Comparison of ENCODE assay signal across 8 mouse cellular contexts in genomic region chr2:70661715-70662495, GRCm38 (mm10). TPM values are rescaled to one million over a fixed set of nuclear protein-coding genes. Genes with fewer than 3 reads are reported as not detected.
DNase-seq lines count a peak whose midpoint lies in the region; ATAC-seq and TF ChIP-seq lines count a peak whose summit lies in the region.

Gene Gm26558, minus strand, starts transcription at chr2:70662108.

- peak; percentile 18 for DNase-seq in gastrocnemius, adult 2 months
- DNase-seq in gastrocnemius, postnatal 14 days, result no peak
- peak; percentile 15 for DNase-seq in urinary bladder, postnatal 14 days (ENCODE audit: low spot score)
- DNase-seq in urinary bladder, postnatal 36 days (ENCODE audit: low spot score in 2 of 2), result no peak
- peak; percentile 20 to 56 for DNase-seq in kidney, postnatal 25 days
- DNase-seq in midbrain, embryonic 10.5 days (ENCODE audit: low spot score), result no peak
- DNase-seq in right cerebral cortex, postnatal 14 days, result no peak

- peak within 1 kb of the TSS; percentile 92 for H3K9ac ChIP-seq in forebrain, embryonic 13.5 days

- peak; percentile 81; the same call in 1 of the 2 replicates for ATAC-seq in forebrain, embryonic 13.5 days

- intact Hi-C loops in gastrocnemius, adult 2 months (cut with DNase I), result no loop called here
- intact Hi-C loops in gastrocnemius, postnatal 14 days (cut with DNase I; ENCODE audit: low total_unique reads), result no loop called here

- peak within 1 kb of the TSS; percentile 84 for H3K4me2 ChIP-seq in forebrain, embryonic 13.5 days

- H3K9me3 ChIP-seq in forebrain, embryonic 13.5 days (replicated peaks), result no peaks in the 10 kb centered on the region
- no peaks in the 10 kb centered on the region for H3K9me3 ChIP-seq in midbrain, embryonic 10.5 days (replicated peaks)

- H3K27me3 ChIP-seq in forebrain, embryonic 13.5 days, result no peaks in the 10 kb centered on the region
- no peaks in the 10 kb centered on the region for H3K27me3 ChIP-seq in midbrain, embryonic 10.5 days (ENCODE audit: low read depth, poor library complexity, severe bottlenecking)

- H3K36me3 ChIP-seq in forebrain, embryonic 13.5 days (ENCODE audit: poor library complexity, severe bottlenecking), result no peaks in the 10 kb centered on the region
- peaks cover 14% of the 10 kb centered on the region for H3K36me3 ChIP-seq in midbrain, embryonic 10.5 days

- peak within 1 kb of the TSS; percentile 95 for H3K27ac ChIP-seq in gastrocnemius, adult 2 months
- H3K27ac ChIP-seq in forebrain, embryonic 13.5 days, result peak within 1 kb of the TSS; percentile 84
- H3K27ac ChIP-seq in midbrain, embryonic 10.5 days (replicated peaks), result peak within 1 kb of the TSS; percentile 93

- WGBS in forebrain, embryonic 13.5 days, result under 1% methylated on average over 53 of the region's 54 CpGs
- WGBS in midbrain, embryonic 10.5 days, result under 1% methylated on average over 54 of the region's 54 CpGs

- no peak for TF ChIP-seq CTCF in gastrocnemius, adult 2 months (IDR thresholded peaks at IDR 0.05)

- H3K4me1 ChIP-seq in forebrain, embryonic 13.5 days, result peaks cover 18% of the 10 kb centered on the region
- H3K4me1 ChIP-seq in midbrain, embryonic 10.5 days, result peaks cover 23% of the 10 kb centered on the region

- H3K4me3 ChIP-seq in gastrocnemius, adult 2 months, result peak within 1 kb of the TSS; percentile 77
- peak within 1 kb of the TSS; percentile 91 for H3K4me3 ChIP-seq in forebrain, embryonic 13.5 days
- peak within 1 kb of the TSS; percentile 92 for H3K4me3 ChIP-seq in midbrain, embryonic 10.5 days

RNA-seq across cellular contexts. Expression of gene Gm26558, which starts in this region (rescaled TPM):
- total RNA-seq in gastrocnemius, adult 2 months (2021), result not detected
- total RNA-seq in gastrocnemius, postnatal 14 days (2021), result under 1 TPM in 1 of 2 experiments, not detected in 1; 0.27 TPM
- polyA plus RNA-seq in forebrain, embryonic 13.5 days (2015; fragmentation: Nextera tagmentation; extraction: Ambion mirVana), result 2.9 and 3.2 TPM in 2 replicates
- polyA plus RNA-seq in midbrain, embryonic 10.5 days (2016; fragmentation: Nextera tagmentation; extraction: Ambion mirVana), result 3.0 and 3.4 TPM in 2 replicates

Comparison
In these comparisons a context has a peak if more than half of its experiments do, and no peak if none do; other contexts are left out.
1. DNase-seq: peak in urinary bladder, postnatal 14 days (single experiment) and kidney, postnatal 25 days (2 of 2); none in gastrocnemius, postnatal 14 days (single experiment), urinary bladder, postnatal 36 days (0 of 2), midbrain, embryonic 10.5 days (single experiment) and right cerebral cortex, postnatal 14 days (single experiment).
2. Peak in DNase-seq, H3K4me3 ChIP-seq and H3K27ac ChIP-seq in gastrocnemius, adult 2 months; RNA of the gene not detected or under 1 TPM.
3. Peak in every context shown above with its lines, with median percentiles within 50 percentile points of each other: H3K27ac ChIP-seq and H3K4me3 ChIP-seq.